Mouse (Mus musculus): ENCODE results near the gene Inhbc. TPM values are rescaled to one million over a fixed set of nuclear protein-coding genes. Genes with fewer than 3 reads are reported as not detected.
A peak's percentile ranks its signal among the peaks of the same experiment; 100 is the strongest.

The Inhbc gene
- not detected in 2 replicates for polyA plus RNA-seq (2014; fragmentation: Nextera tagmentation; extraction: Ambion mirVana)

- H3K4me1 ChIP-seq (ENCODE audit: control insufficient read depth in 2 of 2, insufficient read depth in 2 of 2, low read length in 2 of 2) = no peaks in the 10 kb centered on the region
Measured at GRCm38 (mm10) chr10:127369834-127370820, at the start of gene Inhbc. Inhbc (minus strand) TSS chr10:127370431.

GRCm38 (mm10) chr10:127414141-127414540, 43.9 kb upstream of the Inhbc start:
- Histone ChIP-seq H3K27me3 (ENCODE audit: control insufficient read depth, insufficient read depth, low read length) (no peaks in the 10 kb centered on the region), H3K4me3 (ENCODE audit: control insufficient read depth in 1 of 2, insufficient read depth in 1 of 2, low read depth in 1 of 2, low read length in 2 of 2) (no peak overlapping the region), H3K27ac (replicated peaks in 1 of 2; ENCODE audit: control insufficient read depth in 1 of 2, insufficient read depth in 1 of 2, low read depth in 2 of 2, low read length in 2 of 2) (no peak overlapping the region), H3K4me2 (ENCODE audit: low read length) (no peak overlapping the region), H3K9ac (ENCODE audit: low read length) (no peak overlapping the region), H3K4me1 (ENCODE audit: control insufficient read depth in 2 of 2, insufficient read depth in 2 of 2, low read length in 2 of 2) (peaks cover 9 to 29% of the 10 kb centered on the region in 2 experiments), H3K36me3 (ENCODE audit: control insufficient read depth, insufficient read depth, low read length) (peaks cover 5% of the 10 kb centered on the region; the same call in 1 of the 2 replicates), H3K9me3 (ENCODE audit: control insufficient read depth, low read length) (no peaks in the 10 kb centered on the region)
- no peak for ATAC-seq (ENCODE audit: insufficient number of reproducible peaks, insufficient read depth, low FRiP score, low read depth)
- WGBS = 85% methylated on average over 3 of the region's 3 CpGs

More at GRCm38 (mm10) chr10:127369834-127370820, at the start of gene Inhbc:
- WGBS = 68% methylated on average over 22 of the region's 22 CpGs
- H3K4me3 ChIP-seq (ENCODE audit: control insufficient read depth in 1 of 2, insufficient read depth in 1 of 2, low read depth in 1 of 2, low read length in 2 of 2) = no peak within 1 kb of the TSS
- no peaks in the 10 kb centered on the region for H3K27me3 ChIP-seq (ENCODE audit: control insufficient read depth, insufficient read depth, low read length)
- no peak within 1 kb of the TSS for H3K4me2 ChIP-seq (ENCODE audit: low read length)
- H3K27ac ChIP-seq (replicated peaks in 1 of 2; ENCODE audit: control insufficient read depth in 1 of 2, insufficient read depth in 1 of 2, low read depth in 2 of 2, low read length in 2 of 2) = no peak within 1 kb of the TSS
- no peak within 1 kb of the TSS for H3K9ac ChIP-seq (ENCODE audit: low read length)
- ATAC-seq (ENCODE audit: insufficient number of reproducible peaks, insufficient read depth, low FRiP score, low read depth) = no peak
- H3K36me3 ChIP-seq (ENCODE audit: control insufficient read depth, insufficient read depth, low read length) = no peaks in the 10 kb centered on the region
- H3K9me3 ChIP-seq (ENCODE audit: control insufficient read depth, low read length) = no peaks in the 10 kb centered on the region

GRCm38 (mm10) chr10:127413585-127413984, 43.4 kb upstream of the Inhbc start:
- peaks cover 9 to 27% of the 10 kb centered on the region in 2 experiments for H3K4me1 ChIP-seq (ENCODE audit: control insufficient read depth in 2 of 2, insufficient read depth in 2 of 2, low read length in 2 of 2)
- H3K9ac ChIP-seq (ENCODE audit: low read length) = no peak overlapping the region
- no peak for ATAC-seq (ENCODE audit: insufficient number of reproducible peaks, insufficient read depth, low FRiP score, low read depth)
- WGBS = 72% methylated on average over 1 of the region's 1 CpGs
- H3K36me3 ChIP-seq (ENCODE audit: control insufficient read depth, insufficient read depth, low read length) = peaks cover 5% of the 10 kb centered on the region; the same call in 1 of the 2 replicates
- no peak overlapping the region for H3K4me3 ChIP-seq (ENCODE audit: control insufficient read depth in 1 of 2, insufficient read depth in 1 of 2, low read depth in 1 of 2, low read length in 2 of 2)
- no peaks in the 10 kb centered on the region for H3K9me3 ChIP-seq (ENCODE audit: control insufficient read depth, low read length)
- no peak overlapping the region for H3K4me2 ChIP-seq (ENCODE audit: low read length)
- no peak overlapping the region for H3K27ac ChIP-seq (replicated peaks in 1 of 2; ENCODE audit: control insufficient read depth in 1 of 2, insufficient read depth in 1 of 2, low read depth in 2 of 2, low read length in 2 of 2)
- H3K27me3 ChIP-seq (ENCODE audit: control insufficient read depth, insufficient read depth, low read length) = no peaks in the 10 kb centered on the region

- 46% methylated on average over 2 of the region's 2 CpGs for WGBS
- peaks cover 9 to 27% of the 10 kb centered on the region in 2 experiments for H3K4me1 ChIP-seq (ENCODE audit: control insufficient read depth in 2 of 2, insufficient read depth in 2 of 2, low read length in 2 of 2)
- H3K36me3 ChIP-seq (ENCODE audit: control insufficient read depth, insufficient read depth, low read length) = peaks cover 7% of the 10 kb centered on the region; the same call in 1 of the 2 replicates
- H3K4me2 ChIP-seq (ENCODE audit: low read length) = no peak overlapping the region
- H3K27me3 ChIP-seq (ENCODE audit: control insufficient read depth, insufficient read depth, low read length) = no peaks in the 10 kb centered on the region
- no peak overlapping the region for H3K4me3 ChIP-seq (ENCODE audit: control insufficient read depth in 1 of 2, insufficient read depth in 1 of 2, low read depth in 1 of 2, low read length in 2 of 2)
- H3K9ac ChIP-seq (ENCODE audit: low read length) = no peak overlapping the region
- H3K27ac ChIP-seq (replicated peaks in 1 of 2; ENCODE audit: control insufficient read depth in 1 of 2, insufficient read depth in 1 of 2, low read depth in 2 of 2, low read length in 2 of 2) = no peak overlapping the region
- no peaks in the 10 kb centered on the region for H3K9me3 ChIP-seq (ENCODE audit: control insufficient read depth, low read length)
- no peak for ATAC-seq (ENCODE audit: insufficient number of reproducible peaks, insufficient read depth, low FRiP score, low read depth)
Measured at GRCm38 (mm10) chr10:127412776-127413175, 42.5 kb upstream of the Inhbc start.

- Histone ChIP-seq H3K9ac (ENCODE audit: low read length) (peak overlapping the region; percentile 54), H3K4me2 (ENCODE audit: low read length) (no peak overlapping the region)
- 40% methylated on average over 5 of the region's 5 CpGs for WGBS
Measured at GRCm38 (mm10) chr10:127412101-127412500, 41.9 kb upstream of the Inhbc start.

GRCm38 (mm10) chr10:127407391-127407790, 37.2 kb upstream of the Inhbc start:
- Histone ChIP-seq H3K4me2 (ENCODE audit: low read length) (no peak overlapping the region), H3K9me3 (ENCODE audit: control insufficient read depth, low read length) (no peaks in the 10 kb centered on the region), H3K4me1 (ENCODE audit: control insufficient read depth in 2 of 2, insufficient read depth in 2 of 2, low read length in 2 of 2) (peaks cover 8 to 22% of the 10 kb centered on the region in 2 experiments), H3K36me3 (ENCODE audit: control insufficient read depth, insufficient read depth, low read length) (peaks cover 27% of the 10 kb centered on the region), H3K27me3 (ENCODE audit: control insufficient read depth, insufficient read depth, low read length) (no peaks in the 10 kb centered on the region), H3K27ac (replicated peaks in 1 of 2; ENCODE audit: control insufficient read depth in 1 of 2, insufficient read depth in 1 of 2, low read depth in 2 of 2, low read length in 2 of 2) (no peak overlapping the region), H3K9ac (ENCODE audit: low read length) (no peak overlapping the region), H3K4me3 (ENCODE audit: control insufficient read depth in 1 of 2, insufficient read depth in 1 of 2, low read depth in 1 of 2, low read length in 2 of 2) (no peak overlapping the region)
- WGBS = 62% methylated on average over 4 of the region's 4 CpGs
- ATAC-seq (ENCODE audit: insufficient number of reproducible peaks, insufficient read depth, low FRiP score, low read depth) = no peak

More at GRCm38 (mm10) chr10:127412101-127412500, 41.9 kb upstream of the Inhbc start:
- H3K9me3 ChIP-seq (ENCODE audit: control insufficient read depth, low read length) = no peaks in the 10 kb centered on the region
- H3K36me3 ChIP-seq (ENCODE audit: control insufficient read depth, insufficient read depth, low read length) = peaks cover 10% of the 10 kb centered on the region; the same call in 1 of the 2 replicates
- ATAC-seq (ENCODE audit: insufficient number of reproducible peaks, insufficient read depth, low FRiP score, low read depth) = no peak
- H3K4me3 ChIP-seq (ENCODE audit: control insufficient read depth in 1 of 2, insufficient read depth in 1 of 2, low read depth in 1 of 2, low read length in 2 of 2) = no peak overlapping the region
- H3K4me1 ChIP-seq (ENCODE audit: control insufficient read depth in 2 of 2, insufficient read depth in 2 of 2, low read length in 2 of 2) = peaks cover 9 to 27% of the 10 kb centered on the region in 2 experiments
- H3K27ac ChIP-seq (replicated peaks in 1 of 2; ENCODE audit: control insufficient read depth in 1 of 2, insufficient read depth in 1 of 2, low read depth in 2 of 2, low read length in 2 of 2) = peak overlapping the region; percentile 1 to 57; a peak in 2 of 4 replicates
- H3K27me3 ChIP-seq (ENCODE audit: control insufficient read depth, insufficient read depth, low read length) = no peaks in the 10 kb centered on the region

GRCm38 (mm10) chr10:127404701-127405100, 34.5 kb upstream of the Inhbc start:
- no peak for ATAC-seq (ENCODE audit: insufficient number of reproducible peaks, insufficient read depth, low FRiP score, low read depth)
- peaks cover 54% of the 10 kb centered on the region for H3K36me3 ChIP-seq (ENCODE audit: control insufficient read depth, insufficient read depth, low read length)
- H3K9me3 ChIP-seq (ENCODE audit: control insufficient read depth, low read length) = no peaks in the 10 kb centered on the region
- H3K4me3 ChIP-seq (ENCODE audit: control insufficient read depth in 1 of 2, insufficient read depth in 1 of 2, low read depth in 1 of 2, low read length in 2 of 2) = no peak overlapping the region
- H3K27me3 ChIP-seq (ENCODE audit: control insufficient read depth, insufficient read depth, low read length) = no peaks in the 10 kb centered on the region
- 94% methylated on average over 3 of the region's 3 CpGs for WGBS
- no peak overlapping the region for H3K4me2 ChIP-seq (ENCODE audit: low read length)
- H3K27ac ChIP-seq (replicated peaks in 1 of 2; ENCODE audit: control insufficient read depth in 1 of 2, insufficient read depth in 1 of 2, low read depth in 2 of 2, low read length in 2 of 2) = no peak overlapping the region
- no peaks in the 10 kb centered on the region for H3K4me1 ChIP-seq (ENCODE audit: control insufficient read depth in 2 of 2, insufficient read depth in 2 of 2, low read length in 2 of 2)
- no peak overlapping the region for H3K9ac ChIP-seq (ENCODE audit: low read length)

All from heart, embryonic 14.5 days (tissue).